ENCODE assay signal across 9 mouse cellular contexts in genomic region chr5:150485198-150485597, GRCm38 (mm10). TPM values are rescaled to one million over a fixed set of nuclear protein-coding genes. Genes with fewer than 3 reads are reported as not detected.
DNase-seq lines count a peak whose midpoint lies in the region; ATAC-seq and TF ChIP-seq lines count a peak whose summit lies in the region.
"Had no signal": no experiment of that assay in that cellular context is flagged by ENCODE, and none has a peak within 500 bp of the region (broad histone marks: within the 10 kb centered on the region; RNA-seq: fewer than 3 reads in every experiment).

No protein-coding gene starts in this region.

- no peak overlapping the region for H3K4me2 ChIP-seq in intestine, embryonic 14.5 days (ENCODE audit: low read length)
- no peak overlapping the region for H3K4me2 ChIP-seq in intestine, embryonic 16.5 days (ENCODE audit: low read depth, low read length)
- H3K4me2 ChIP-seq in embryonic facial prominence, embryonic 14.5 days (ENCODE audit: low read depth, low read length), result no peak overlapping the region; the same call in 1 of the 2 replicates
- H3K4me2 ChIP-seq in forebrain, embryonic 11.5 days (ENCODE audit: low read depth, low read length, severe bottlenecking), result no peak overlapping the region
- H3K4me2 ChIP-seq: liver, embryonic 15.5 days had no signal

- H3K27me3 ChIP-seq in intestine, embryonic 14.5 days (replicated peaks; ENCODE audit: control insufficient read depth, insufficient read depth, low read length), result no peaks in the 10 kb centered on the region
- H3K27me3 ChIP-seq in intestine, embryonic 16.5 days (replicated peaks; ENCODE audit: control insufficient read depth, insufficient read depth, low read length), result no peaks in the 10 kb centered on the region
- peaks cover 8% of the 10 kb centered on the region for H3K27me3 ChIP-seq in G1E (ENCODE audit: insufficient read depth, low read length)
- no peaks in the 10 kb centered on the region for H3K27me3 ChIP-seq in embryonic facial prominence, embryonic 14.5 days (replicated peaks; ENCODE audit: control insufficient read depth, insufficient read depth, low read length)
- no peaks in the 10 kb centered on the region for H3K27me3 ChIP-seq in forebrain, embryonic 11.5 days (ENCODE audit: control insufficient read depth, insufficient read depth, low read length)
- H3K27me3 ChIP-seq: liver, embryonic 15.5 days had no signal

- H3K9me3 ChIP-seq in intestine, embryonic 14.5 days (ENCODE audit: control insufficient read depth, low read length), result no peaks in the 10 kb centered on the region
- H3K9me3 ChIP-seq in intestine, embryonic 16.5 days (ENCODE audit: control insufficient read depth, low read length), result no peaks in the 10 kb centered on the region
- no peaks in the 10 kb centered on the region for H3K9me3 ChIP-seq in G1E (replicated peaks)
- no peaks in the 10 kb centered on the region for H3K9me3 ChIP-seq in embryonic facial prominence, embryonic 14.5 days (ENCODE audit: control insufficient read depth, low read length)
- H3K9me3 ChIP-seq in forebrain, embryonic 11.5 days (ENCODE audit: control insufficient read depth, low read length), result no peaks in the 10 kb centered on the region
- H3K9me3 ChIP-seq: liver, embryonic 15.5 days had no signal

- ATAC-seq in intestine, embryonic 14.5 days (replicated peaks; ENCODE audit: low FRiP score, low TSS enrichment, low read depth), result no peak
- ATAC-seq in intestine, embryonic 16.5 days, result no peak
- ATAC-seq in G1E (ENCODE audit: extremely low read depth, insufficient number of reproducible peaks, low FRiP score, poor library complexity, severe bottlenecking), result peak; percentile 45; the same call in 1 of the 2 replicates
- ATAC-seq in embryonic facial prominence, embryonic 14.5 days (ENCODE audit: low read depth), result no peak
- no peak for ATAC-seq in forebrain, embryonic 11.5 days (replicated peaks; ENCODE audit: low FRiP score)

- 0 out of 2 replicates have a peak, but pooled peaks have one; percentile 8 for TF ChIP-seq CTCF in G1E (IDR thresholded peaks at IDR 0.05; ENCODE audit: low read depth, low read length)

- H3K4me3 ChIP-seq in intestine, embryonic 14.5 days (ENCODE audit: low read depth, low read length), result no peak overlapping the region
- no peak overlapping the region for H3K4me3 ChIP-seq in intestine, embryonic 16.5 days (ENCODE audit: low read length)
- H3K4me3 ChIP-seq in G1E (ENCODE audit: low read depth, low read length), result no peak overlapping the region
- H3K4me3 ChIP-seq in embryonic facial prominence, embryonic 14.5 days (ENCODE audit: low read depth, low read length), result no peak overlapping the region
- H3K4me3 ChIP-seq in forebrain, embryonic 11.5 days (ENCODE audit: low read depth, low read length), result no peak overlapping the region
- H3K4me3 ChIP-seq: liver, embryonic 15.5 days had no signal

- 56% methylated on average over 3 of the region's 3 CpGs for WGBS in intestine, embryonic 14.5 days
- 65% methylated on average over 3 of the region's 3 CpGs for WGBS in intestine, embryonic 16.5 days
- 36% methylated on average over 3 of the region's 3 CpGs for WGBS in embryonic facial prominence, embryonic 14.5 days
- WGBS in forebrain, embryonic 11.5 days, result 70% methylated on average over 3 of the region's 3 CpGs

- peak; percentile 59 for DNase-seq in intestine, embryonic 14.5 days (ENCODE audit: low spot score)
- no peak for DNase-seq in G1E (ENCODE audit: low spot score)
- DNase-seq in embryonic facial prominence, embryonic 14.5 days (ENCODE audit: low spot score), result peak; percentile 68
- DNase-seq in kidney, postnatal 14 days, result peak; percentile 73
- DNase-seq in thymus, postnatal 4 days, result peak; percentile 25
- no peak for DNase-seq in forebrain, embryonic 11.5 days (ENCODE audit: low spot score)
- DNase-seq in left cerebral cortex, postnatal 4 days, result no peak

- intact Hi-C loops in left cerebral cortex, postnatal 4 days (cut with DNase I), result no loop called here

- no peak overlapping the region for H3K27ac ChIP-seq in intestine, embryonic 14.5 days (ENCODE audit: low read depth)
- H3K27ac ChIP-seq in intestine, embryonic 16.5 days (ENCODE audit: low read length), result no peak overlapping the region
- no peak overlapping the region for H3K27ac ChIP-seq in embryonic facial prominence, embryonic 14.5 days (replicated peaks; ENCODE audit: low read depth, low read length)
- no peak overlapping the region for H3K27ac ChIP-seq in forebrain, embryonic 11.5 days (ENCODE audit: low read depth, low read length)
- H3K27ac ChIP-seq: liver, embryonic 15.5 days had no signal

- no peak overlapping the region for H3K9ac ChIP-seq in intestine, embryonic 14.5 days (ENCODE audit: low read length)
- H3K9ac ChIP-seq in intestine, embryonic 16.5 days (ENCODE audit: low read depth, low read length), result no peak overlapping the region
- H3K9ac ChIP-seq in embryonic facial prominence, embryonic 14.5 days (ENCODE audit: low read depth, low read length), result no peak overlapping the region
- no peak overlapping the region for H3K9ac ChIP-seq in forebrain, embryonic 11.5 days (ENCODE audit: low read length)
- H3K9ac ChIP-seq: liver, embryonic 15.5 days had no signal

- no peaks in the 10 kb centered on the region for H3K36me3 ChIP-seq in intestine, embryonic 14.5 days (ENCODE audit: control insufficient read depth, insufficient read depth, low read length)
- H3K36me3 ChIP-seq in intestine, embryonic 16.5 days (ENCODE audit: control insufficient read depth, insufficient read depth, low read length), result no peaks in the 10 kb centered on the region
- no peaks in the 10 kb centered on the region for H3K36me3 ChIP-seq in G1E (replicated peaks)
- H3K36me3 ChIP-seq in embryonic facial prominence, embryonic 14.5 days (ENCODE audit: control insufficient read depth, insufficient read depth, low read length), result no peaks in the 10 kb centered on the region
- H3K36me3 ChIP-seq in forebrain, embryonic 11.5 days (ENCODE audit: control insufficient read depth, insufficient read depth, low read length), result no peaks in the 10 kb centered on the region
- H3K36me3 ChIP-seq: liver, embryonic 15.5 days had no signal

- H3K4me1 ChIP-seq in intestine, embryonic 14.5 days (replicated peaks; ENCODE audit: control insufficient read depth, insufficient read depth, low read length), result no peaks in the 10 kb centered on the region
- no peaks in the 10 kb centered on the region for H3K4me1 ChIP-seq in intestine, embryonic 16.5 days (ENCODE audit: control insufficient read depth, insufficient read depth, low read length)
- no peaks in the 10 kb centered on the region for H3K4me1 ChIP-seq in G1E (ENCODE audit: insufficient read depth, low read depth, low read length)
- H3K4me1 ChIP-seq in embryonic facial prominence, embryonic 14.5 days (ENCODE audit: control insufficient read depth, insufficient read depth, low read length), result no peaks in the 10 kb centered on the region
- H3K4me1 ChIP-seq in forebrain, embryonic 11.5 days (replicated peaks; ENCODE audit: control insufficient read depth, insufficient read depth, low read length), result no peaks in the 10 kb centered on the region
- H3K4me1 ChIP-seq: liver, embryonic 15.5 days had no signal

RNA-seq across cellular contexts. Expression of gene Zar1l, which starts 32.8 kb away (rescaled TPM):
- not detected in 2 replicates for polyA plus RNA-seq in intestine, embryonic 14.5 days (2014; fragmentation: Nextera tagmentation; extraction: Ambion mirVana)
- not detected in 2 replicates for polyA plus RNA-seq in intestine, embryonic 16.5 days (2015; fragmentation: Nextera tagmentation; extraction: Ambion mirVana)
- total RNA-seq in G1E (2014; fragmentation: Nextera tagmentation) (not detected in 2 replicates), G1E (2017) (not detected in 2 replicates)
- polyA plus RNA-seq in G1E (2012), result not detected in 2 replicates
- not detected in 2 replicates for polyA plus RNA-seq in embryonic facial prominence, embryonic 14.5 days (2014; fragmentation: Nextera tagmentation; extraction: Ambion mirVana)
- polyA plus RNA-seq in forebrain, embryonic 11.5 days (2014; fragmentation: Nextera tagmentation; extraction: Ambion mirVana), result not detected in 2 replicates
- not detected for total RNA-seq in left cerebral cortex, postnatal 4 days (2021)
- polyA plus RNA-seq: liver, embryonic 15.5 days had no signal

RNA-seq across cellular contexts. Expression of gene Brca2, which starts 37.2 kb away (rescaled TPM):
- 25.2 and 28.5 TPM in 2 replicates for polyA plus RNA-seq in intestine, embryonic 14.5 days (2014; fragmentation: Nextera tagmentation; extraction: Ambion mirVana)
- 12.8 TPM in 2 replicates for polyA plus RNA-seq in intestine, embryonic 16.5 days (2015; fragmentation: Nextera tagmentation; extraction: Ambion mirVana)
- 104 and 119 TPM in 2 replicates for total RNA-seq in G1E (2014; fragmentation: Nextera tagmentation)
- 31.5 and 39.7 TPM in 2 replicates for total RNA-seq in G1E (2017)
- 9.0 and 13.9 TPM in 2 replicates for polyA plus RNA-seq in G1E (2012)
- polyA plus RNA-seq in embryonic facial prominence, embryonic 14.5 days (2014; fragmentation: Nextera tagmentation; extraction: Ambion mirVana), result 14.5 and 21.0 TPM in 2 replicates
- polyA plus RNA-seq in forebrain, embryonic 11.5 days (2014; fragmentation: Nextera tagmentation; extraction: Ambion mirVana), result 34.8 and 35.0 TPM in 2 replicates
- 10 to 100 TPM; 16.0 to 18.1 TPM for total RNA-seq in left cerebral cortex, postnatal 4 days (2021)

Comparison
In these comparisons a context has a peak if more than half of its experiments do, and no peak if none do; other contexts are left out.
1. DNase-seq: peak in intestine, embryonic 14.5 days (single experiment), embryonic facial prominence, embryonic 14.5 days (single experiment), kidney, postnatal 14 days (single experiment) and thymus, postnatal 4 days (single experiment); none in G1E (single experiment), forebrain, embryonic 11.5 days (single experiment) and left cerebral cortex, postnatal 4 days (single experiment).